Mouse (Mus musculus): Measurements from ENCODE around the gene Dnajc9.

Gene Dnajc9

DNA sequence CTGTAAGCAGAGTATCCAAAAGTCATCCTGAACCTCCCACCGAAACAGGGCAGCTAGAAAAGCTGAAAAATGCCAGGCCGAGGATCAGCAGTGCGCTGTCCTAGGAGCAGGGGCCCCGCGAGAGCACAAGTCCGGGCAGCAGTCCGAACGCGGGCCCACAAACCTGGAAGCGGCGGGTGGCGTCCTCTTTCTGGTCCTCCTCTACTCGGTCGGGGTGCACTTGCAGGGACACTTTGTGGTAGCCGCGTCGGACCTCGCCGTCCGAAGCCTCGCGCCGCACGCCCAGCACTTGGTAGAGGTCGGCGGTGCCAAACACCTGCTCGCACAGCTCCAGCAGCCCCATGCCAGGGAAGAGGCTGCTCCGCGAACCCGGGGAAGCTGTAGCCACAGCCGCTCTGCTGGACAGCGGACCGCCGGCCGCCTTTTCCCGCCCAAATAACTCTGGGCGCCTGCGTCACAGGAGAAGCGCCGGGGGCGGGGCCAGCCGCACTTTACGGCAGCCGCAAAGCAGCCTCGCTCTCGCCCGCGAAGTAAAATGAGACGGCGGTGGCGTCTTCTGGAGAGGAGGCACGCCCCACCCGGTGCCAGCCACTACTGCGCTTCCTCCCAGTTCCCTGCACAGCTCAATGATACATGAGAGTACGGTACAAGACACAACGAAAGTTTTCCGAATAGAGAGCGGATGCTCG, at the start of gene Dnajc9:
Dnajc9 (minus strand) TSS at position 470 of the 689 bp plus-strand sequence.
- in situ Hi-C loops (cut with MboI, MseI): no loop called here

DNA sequence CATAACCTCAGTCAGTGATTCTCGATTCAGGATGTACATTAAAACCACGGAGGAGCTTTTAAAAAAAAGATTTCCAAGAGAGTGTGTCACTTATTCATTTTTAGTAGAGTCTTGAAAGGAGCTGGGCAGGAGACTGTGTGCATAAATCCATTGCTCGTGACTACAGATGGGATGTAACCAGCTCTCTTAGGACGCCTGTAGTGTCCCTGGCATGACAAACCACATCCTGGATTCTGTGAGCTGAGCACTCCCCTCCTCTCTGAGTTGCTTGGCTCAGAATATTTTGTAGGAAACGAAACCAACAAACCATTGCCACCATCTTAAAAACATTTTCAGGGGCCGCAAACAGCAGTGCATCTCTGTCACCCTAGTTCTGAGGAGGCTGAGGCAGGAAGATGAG, 48.3 kb upstream of the Dnajc9 start:
- in situ Hi-C loops (cut with MboI, MseI): no loop called here

GRCm38 (mm10) chr14:20432420-20432819, 43.7 kb upstream of the Dnajc9 start:
- in situ Hi-C loops (cut with MboI, MseI): no loop called here

- in situ Hi-C loops (cut with MboI, MseI): no loop called here
Observed at GRCm38 (mm10) chr14:20431726-20432125, 43.0 kb upstream of the Dnajc9 start.

GRCm38 (mm10) chr14:20429833-20430232, 41.1 kb upstream of the Dnajc9 start:
- in situ Hi-C loops (cut with MboI, MseI): no loop called here

DNA sequence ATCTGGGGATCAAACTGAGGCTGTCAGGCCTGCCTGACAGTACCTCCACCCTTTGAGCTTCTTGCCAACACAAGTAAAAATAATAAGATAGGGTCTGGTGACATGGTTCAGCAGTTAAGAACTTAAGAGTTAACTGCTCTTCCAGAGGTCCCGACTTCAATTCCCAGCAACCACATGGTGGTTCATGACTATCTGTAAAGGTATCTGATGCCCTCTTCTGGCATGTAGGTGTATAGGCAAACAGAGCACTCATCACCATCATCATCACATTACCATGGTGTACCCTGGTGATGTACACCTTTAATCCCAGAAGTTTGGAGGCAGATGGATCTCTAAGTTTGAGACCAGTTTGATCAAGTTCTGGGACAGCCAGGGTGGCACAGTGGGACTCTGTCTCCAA, 39.9 kb upstream of the Dnajc9 start:
- in situ Hi-C loops (cut with MboI, MseI): no loop called here

GRCm38 (mm10) chr14:20423046-20423445, 34.3 kb upstream of the Dnajc9 start:
- in situ Hi-C loops (cut with MboI, MseI): no loop called here

- in situ Hi-C loops (cut with MboI, MseI): no loop called here
Observed at GRCm38 (mm10) chr14:20422257-20422656, 33.5 kb upstream of the Dnajc9 start.

- in situ Hi-C loops (cut with MboI, MseI): no loop called here
Observed at GRCm38 (mm10) chr14:20400071-20400470, 11.4 kb upstream of the Dnajc9 start.

DNA sequence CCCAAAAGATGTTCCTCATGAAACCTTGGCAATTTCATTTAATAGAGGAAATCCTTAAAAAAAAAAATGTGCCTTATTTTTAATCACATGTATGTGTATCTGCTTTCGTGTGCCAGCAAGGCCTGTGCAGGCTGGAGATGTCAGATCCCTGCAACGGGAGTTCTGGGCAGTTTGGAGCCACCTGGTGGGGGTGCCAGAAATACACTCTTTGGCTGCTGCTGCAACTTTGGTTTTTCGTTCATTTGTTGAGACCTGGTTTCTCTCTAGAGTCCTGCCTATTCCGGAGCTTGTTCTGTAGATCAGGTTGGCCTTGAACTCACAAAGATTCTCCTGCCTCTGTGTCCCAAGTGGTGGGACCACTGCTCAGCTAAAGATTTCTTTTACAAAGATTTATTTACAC, 10.2 kb upstream of the Dnajc9 start:
- in situ Hi-C loops (cut with MboI, MseI): no loop called here

DNA sequence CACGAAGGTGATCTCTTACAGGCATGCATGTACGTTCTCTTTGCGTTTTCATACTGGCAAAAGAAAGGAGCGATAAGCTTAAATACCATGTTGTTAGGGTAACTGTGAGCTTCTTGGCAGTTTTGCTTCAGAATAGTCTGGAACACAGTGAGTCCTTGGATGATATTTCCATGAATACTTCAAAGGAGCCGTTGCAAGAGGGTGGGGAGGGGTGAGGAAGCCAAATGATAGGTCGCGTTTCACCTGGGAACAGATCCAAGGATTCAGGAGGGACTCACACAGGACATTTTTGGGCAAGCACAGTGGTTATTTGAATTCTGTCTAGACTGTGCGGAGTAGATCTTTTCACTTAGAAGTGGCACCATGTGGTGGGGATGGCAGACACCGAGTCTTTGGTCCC, 8.5 kb upstream of the Dnajc9 start:
- in situ Hi-C loops (cut with MboI, MseI): no loop called here

DNA sequence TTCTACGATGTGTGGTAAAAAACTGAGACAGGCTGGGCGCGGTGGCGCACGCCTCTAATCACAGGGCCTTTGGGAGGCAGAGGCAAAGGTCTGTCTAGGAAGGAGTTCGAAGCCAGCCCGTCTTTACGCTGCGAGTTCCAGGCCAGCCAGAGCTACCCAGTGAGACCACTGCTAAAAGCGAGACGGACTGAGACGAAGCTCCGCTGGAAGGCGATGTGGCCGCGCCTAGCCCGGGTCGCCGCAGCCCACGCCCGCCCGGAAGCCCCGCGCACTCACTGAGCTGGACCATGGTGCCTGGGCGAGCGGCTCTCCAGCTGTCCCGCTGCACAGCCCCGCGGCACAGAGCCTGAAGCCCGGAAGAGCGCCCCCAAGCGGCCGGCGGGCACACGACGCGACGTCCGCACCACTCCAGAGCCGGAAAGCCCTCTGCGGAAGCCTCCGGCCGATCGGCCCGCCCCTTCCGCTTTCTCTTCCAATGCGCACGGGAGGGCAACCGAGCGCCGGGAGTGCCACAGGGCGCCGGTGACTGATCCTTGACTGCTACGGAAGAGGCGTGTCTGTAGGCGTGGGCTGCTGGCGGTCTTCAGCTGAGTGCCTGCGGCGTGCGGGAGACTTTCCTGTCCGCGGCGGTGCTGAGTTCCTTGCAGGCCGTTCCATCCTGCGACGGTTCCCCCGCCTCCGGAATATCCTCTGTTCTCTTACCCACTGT, 4.6 kb upstream of the Dnajc9 start, which contains the start of gene Mrps16:
Mrps16 (minus strand) TSS at position 430 of the 709 bp plus-strand sequence.
- in situ Hi-C loops (cut with MboI, MseI): loop anchor here (5.0 kb wide), 1 partner anchor 46 kb away; the partner anchor contains the start of genes Ecd and Fam149b

GRCm38 (mm10) chr14:20392326-20392725, 3.6 kb upstream of the Dnajc9 start:
- in situ Hi-C loops (cut with MboI, MseI): loop anchor here (5.0 kb wide), 1 partner anchor 45 kb away; the partner anchor contains the start of genes Ecd and Fam149b

- in situ Hi-C loops (cut with MboI, MseI): loop anchor here (5.0 kb wide), 1 partner anchor 42 kb away; the partner anchor contains the start of genes Ecd and Fam149b
Observed at GRCm38 (mm10) chr14:20389446-20390079, 853 bp upstream of the Dnajc9 start.

GRCm38 (mm10) chr14:20379753-20380430, 8.8 kb downstream of the Dnajc9 start:
- in situ Hi-C loops (cut with MboI, MseI): no loop called here

GRCm38 (mm10) chr14:20379087-20379640, 9.5 kb downstream of the Dnajc9 start:
- in situ Hi-C loops (cut with MboI, MseI): no loop called here

DNA sequence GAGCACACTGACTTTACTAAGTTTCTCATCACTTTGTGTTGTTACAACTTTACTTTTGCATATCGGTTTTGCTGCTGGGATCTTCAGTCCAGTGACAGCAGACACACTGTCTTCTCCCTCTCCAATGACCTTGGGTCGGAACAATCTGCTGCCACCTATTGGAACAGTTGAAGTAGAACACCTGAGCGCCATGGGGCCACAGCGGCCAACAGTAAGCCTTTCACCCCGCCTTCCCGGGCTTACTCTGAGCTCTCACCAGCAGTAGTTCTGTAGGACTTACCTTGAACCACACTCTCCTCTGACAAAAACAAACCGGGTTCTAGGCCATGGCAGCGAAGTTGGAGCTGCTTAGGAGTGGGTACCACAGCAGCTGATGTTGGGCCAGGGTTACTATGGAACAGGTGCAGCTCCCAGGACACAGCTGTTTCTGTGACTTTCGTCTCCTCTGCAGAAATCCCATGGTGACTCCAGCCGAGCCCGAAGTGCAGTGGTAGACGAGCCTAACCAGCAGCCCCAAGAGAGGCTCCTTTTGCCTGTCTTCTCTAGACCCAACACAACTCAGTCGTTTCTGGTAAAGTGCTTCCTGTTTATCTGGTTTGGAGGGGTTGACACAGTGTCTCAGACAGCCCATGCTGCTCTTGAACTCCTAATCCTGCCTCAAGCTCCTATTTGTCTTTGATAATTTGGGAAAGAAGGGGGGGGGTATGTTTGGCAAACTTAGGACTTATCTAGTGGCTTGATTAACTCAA, 10.2 kb downstream of the Dnajc9 start:
- in situ Hi-C loops (cut with MboI, MseI): no loop called here

DNA sequence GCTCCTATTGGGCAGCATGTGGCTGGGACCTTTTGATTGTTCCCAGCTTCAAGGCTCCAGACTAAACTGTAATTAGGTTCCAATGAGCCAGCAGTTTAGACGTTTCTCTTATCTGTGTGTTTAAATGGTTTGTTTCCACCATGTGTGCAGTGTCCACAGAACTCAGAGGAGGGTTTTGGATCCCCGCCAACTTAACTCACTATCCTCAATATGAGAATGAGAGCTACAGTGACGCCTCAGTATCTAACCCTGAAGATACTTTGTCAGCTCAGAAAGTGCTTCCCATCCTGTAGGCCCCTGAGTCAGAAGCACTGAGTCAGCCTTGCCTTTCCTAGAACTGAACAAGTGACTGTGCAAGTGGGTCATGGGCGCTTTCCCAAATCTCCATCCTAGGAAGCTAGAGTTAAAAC, 11.6 kb downstream of the Dnajc9 start:
- in situ Hi-C loops (cut with MboI, MseI): no loop called here

DNA sequence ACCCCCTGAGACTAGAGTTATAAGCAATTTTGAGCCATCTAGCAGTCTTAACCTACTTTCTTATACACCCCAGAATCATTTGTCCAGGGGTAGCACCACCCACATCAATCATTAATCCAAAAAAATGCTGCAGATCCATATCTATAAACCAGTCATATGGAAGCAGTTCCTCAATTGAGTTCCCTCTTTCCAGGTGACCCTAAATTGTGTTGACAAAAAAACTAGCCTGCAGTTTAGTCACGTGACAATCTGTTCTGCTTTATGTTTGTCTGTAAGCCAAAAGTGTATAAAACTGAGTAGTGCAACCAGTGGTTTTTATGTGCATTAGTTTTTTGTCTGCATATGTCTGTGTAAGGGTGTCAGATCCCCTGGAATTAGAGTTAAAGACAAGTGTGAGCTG, 16.9 kb downstream of the Dnajc9 start:
- in situ Hi-C loops (cut with MboI, MseI): no loop called here

DNA sequence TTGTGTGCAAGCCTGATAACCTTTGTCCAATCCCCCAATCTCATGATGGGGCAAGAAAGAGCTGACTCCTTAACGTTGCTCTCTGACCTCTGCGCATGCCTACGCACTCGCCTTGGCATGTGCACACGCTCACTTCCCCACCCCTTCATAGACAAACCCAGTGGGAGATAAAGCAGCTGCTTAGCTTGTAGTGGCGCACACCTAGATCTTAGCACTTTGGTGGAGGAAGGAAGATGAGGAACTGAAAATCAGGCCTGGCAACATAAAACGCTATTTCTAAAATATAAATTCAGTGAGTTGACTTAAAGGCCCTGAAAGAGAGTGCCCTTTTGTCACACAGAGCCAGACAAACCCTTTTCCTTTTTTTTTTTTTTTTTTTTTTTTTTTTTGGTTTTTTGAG, 17.9 kb downstream of the Dnajc9 start:
- in situ Hi-C loops (cut with MboI, MseI): no loop called here

- in situ Hi-C loops (cut with MboI, MseI): no loop called here
Observed at GRCm38 (mm10) chr14:20368271-20368670, 20.4 kb downstream of the Dnajc9 start.
